Mouse (Mus musculus): ENCODE data around the gene Ccdc194.

- no peak for TF ChIP-seq GATA1 (IDR thresholded peaks at IDR 0.05; ENCODE audit: borderline replicate concordance, low read length)
- no peak for TF ChIP-seq FLI1 (IDR thresholded peaks at IDR 0.05; ENCODE audit: low read length)
Measured at GRCm38 (mm10) chr8:71547590-71547989, 22.1 kb upstream of the Ccdc194 start.

Measured in megakaryocyte, embryonic 14.5 days (primary cell).